Mouse (Mus musculus): ENCODE measurements around the gene Synj2bp.
"Not testable (repeated sequence)": the region's sequence is repeated elsewhere in the genome, so short reads cannot be mapped to it uniquely, and the experiment has no call there.

Gene Synj2bp

DNA sequence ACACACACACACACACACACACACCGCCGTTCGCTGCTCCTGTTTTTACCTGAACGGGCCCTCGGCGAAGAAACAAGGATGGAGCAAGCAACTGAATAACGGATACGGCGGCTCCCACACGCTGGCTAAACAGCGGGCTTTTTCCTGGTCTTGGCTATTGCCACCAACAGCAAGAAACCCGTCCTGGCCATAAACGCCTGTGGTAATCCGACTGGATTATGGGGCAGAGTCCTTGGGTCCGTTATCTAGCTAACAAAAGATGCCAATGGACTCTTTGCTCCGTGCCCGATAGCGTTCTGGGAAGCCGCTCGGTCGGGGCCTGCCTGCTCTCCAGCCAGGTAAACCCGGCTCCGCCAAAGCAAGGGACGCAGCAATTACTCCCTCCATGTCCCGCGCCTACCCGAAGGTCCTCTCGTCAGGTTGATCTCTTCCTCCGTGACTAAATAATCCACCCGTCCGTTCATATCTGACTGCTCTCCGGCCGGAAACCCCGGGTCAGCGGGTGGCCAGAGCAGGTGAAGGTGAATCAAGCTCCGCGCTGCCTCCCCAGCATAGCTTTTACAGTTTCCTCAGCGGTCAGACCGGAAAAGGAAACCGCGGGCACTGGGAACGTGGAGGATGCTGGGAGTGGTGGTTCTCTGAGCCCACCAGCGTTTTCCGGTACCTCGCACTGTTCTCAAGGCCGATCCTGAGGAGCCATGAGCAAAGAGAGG, at the start of gene Synj2bp, which contains the start of gene Gm20498:
TSS of gene Synj2bp (minus strand) at position 596 of the 713 bp plus-strand sequence.
TSS of gene Gm20498 (minus strand) at position 590 of the 713 bp plus-strand sequence.
- peak; percentile 90 for DNase-seq (ENCODE audit: low read depth, low spot score)

DNA sequence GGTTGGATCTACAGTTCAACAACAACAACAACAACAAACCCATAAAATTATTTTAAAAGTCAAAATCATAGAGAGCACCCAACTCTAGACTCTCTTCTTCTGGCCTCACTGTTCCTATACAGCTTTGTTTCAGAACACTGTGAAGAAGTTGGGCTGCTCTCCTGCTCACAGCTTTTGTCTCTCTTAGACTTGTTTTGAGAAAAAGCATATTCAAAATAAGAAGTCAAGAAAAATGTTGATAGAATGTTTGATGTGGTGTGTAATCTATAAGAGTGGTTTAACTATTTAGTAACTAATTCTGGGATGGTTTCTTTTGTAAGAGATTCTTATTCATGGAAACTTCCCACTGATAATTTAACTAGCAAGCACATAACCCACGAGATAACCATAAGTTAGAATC, 35.7 kb upstream of the Synj2bp start, which contains the start of gene Adam21:
TSS of gene Adam21 (minus strand) at position 101 of the 400 bp plus-strand sequence.
- no peak for DNase-seq (ENCODE audit: low read depth, low spot score)

DNA sequence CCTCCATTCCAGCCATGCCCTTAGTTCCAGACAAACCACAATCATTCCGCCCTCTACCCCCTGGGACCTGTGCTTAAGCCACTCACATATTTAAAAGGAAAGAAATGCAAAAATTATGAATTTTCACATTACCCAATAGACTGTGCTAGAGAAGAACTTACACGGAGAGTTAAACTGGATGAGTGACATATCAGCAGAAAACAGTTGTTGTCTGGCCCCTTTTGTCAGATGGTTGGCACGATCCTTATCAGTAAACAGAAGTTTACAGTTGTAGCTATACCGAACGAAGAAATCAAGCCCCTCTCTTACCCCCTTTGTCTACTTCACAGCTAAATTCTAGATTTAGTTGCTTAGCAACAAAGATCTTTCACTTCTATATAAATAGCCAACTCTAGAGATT, 35.2 kb upstream of the Synj2bp start:
- DNase-seq (ENCODE audit: low read depth, low spot score) = no peak

DNA sequence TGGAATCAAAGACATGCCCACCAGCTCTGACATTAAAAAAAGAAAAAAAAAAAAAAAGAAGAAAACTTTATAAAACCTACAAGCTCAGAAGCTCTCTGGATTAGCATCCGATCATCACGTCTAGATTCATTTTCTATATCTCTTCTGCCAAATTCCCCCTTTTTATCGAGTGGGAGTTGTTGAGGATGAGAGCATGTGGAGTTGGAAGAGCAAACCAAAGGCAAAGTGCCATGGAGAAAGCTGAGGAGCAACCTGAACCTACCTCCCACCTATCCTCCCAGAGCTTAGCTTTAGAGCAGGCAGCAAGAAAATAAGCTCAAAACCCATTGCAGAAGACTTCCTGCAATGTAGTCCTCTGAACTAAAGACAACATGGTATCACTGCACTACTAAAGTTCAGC, 31.5 kb upstream of the Synj2bp start:
- peak; percentile 61 for DNase-seq (ENCODE audit: low read depth, low spot score)

DNA sequence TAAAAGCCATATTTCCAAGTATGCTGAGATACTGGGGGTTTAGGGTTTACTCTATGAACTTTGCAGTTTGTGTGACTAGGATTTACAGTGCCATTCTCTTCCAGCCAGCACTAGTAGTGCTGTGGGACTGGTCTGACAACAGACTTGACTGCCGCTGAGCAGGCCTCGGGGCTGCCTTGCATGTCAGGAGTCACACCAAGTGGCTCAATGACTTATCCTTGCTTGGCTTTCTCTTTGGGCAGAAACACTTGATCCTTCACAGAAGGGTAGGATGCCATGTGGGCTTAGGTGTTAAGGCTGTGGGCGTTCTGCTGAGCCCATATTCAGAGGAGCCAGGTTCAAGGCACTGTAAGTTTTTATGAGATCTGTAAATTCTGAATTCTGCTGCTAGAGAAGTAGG, 16.6 kb upstream of the Synj2bp start:
- no peak for DNase-seq (ENCODE audit: low read depth, low spot score)

DNA sequence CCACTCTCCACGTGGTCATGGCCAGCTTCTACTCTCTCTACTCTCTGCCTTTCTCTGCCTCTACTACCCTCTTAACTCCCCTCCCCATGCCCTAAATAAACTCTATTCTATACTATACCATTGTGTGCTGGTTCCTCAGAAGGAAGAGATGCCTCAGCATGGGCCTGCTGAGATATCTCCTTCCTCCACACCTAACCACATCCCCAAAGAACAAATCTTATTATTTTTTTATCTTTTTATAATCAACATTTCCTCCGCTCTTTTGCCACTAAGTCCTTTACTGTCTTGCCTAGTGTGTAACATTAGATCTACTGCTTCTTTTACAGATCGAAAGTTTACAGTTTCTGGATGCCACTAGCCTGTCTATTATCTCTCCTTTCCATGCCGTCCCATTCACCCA, 14.5 kb upstream of the Synj2bp start:
- DNase-seq (ENCODE audit: low read depth, low spot score) = no peak

DNA sequence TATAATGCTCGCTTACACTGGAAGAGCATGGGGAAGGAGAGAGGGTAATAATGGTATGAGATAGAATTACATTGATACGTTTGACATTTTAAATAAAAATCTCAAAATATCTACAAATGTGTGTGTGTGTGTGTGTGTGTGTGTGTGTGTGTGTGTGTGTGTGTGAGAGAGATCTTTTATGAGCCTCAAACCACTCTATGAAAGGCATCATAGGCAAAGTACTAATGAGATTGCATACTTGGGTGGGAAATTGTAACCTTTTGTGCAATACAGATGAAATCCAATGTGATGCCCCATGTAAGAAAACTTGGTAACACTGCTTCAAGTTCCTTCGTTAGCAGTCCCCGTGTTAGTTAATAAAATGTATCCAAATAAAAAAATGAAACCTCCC, 313 bp upstream of the Synj2bp start:
- no peak for DNase-seq (ENCODE audit: low read depth, low spot score)

DNA sequence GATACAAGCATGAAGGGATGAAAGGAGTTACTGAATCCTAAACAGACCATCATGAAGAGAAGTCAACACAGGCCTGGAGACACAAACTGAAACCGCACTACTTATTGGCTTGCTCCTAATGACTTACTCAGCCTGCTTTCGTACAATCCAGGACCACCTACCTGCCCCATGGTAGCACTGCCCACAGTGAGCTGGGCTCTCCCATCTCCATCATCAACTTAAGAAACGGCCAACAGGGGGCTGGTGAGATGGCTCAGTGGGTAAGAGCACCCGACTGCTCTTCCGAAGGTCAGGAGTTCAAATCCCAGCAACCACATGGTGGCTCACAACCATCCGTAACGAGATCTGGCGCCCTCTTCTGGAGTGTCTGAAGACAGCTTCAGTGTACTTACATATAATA, 2.1 kb downstream of the Synj2bp start:
- not testable (repeated sequence) for DNase-seq (ENCODE audit: low read depth, low spot score)

DNA sequence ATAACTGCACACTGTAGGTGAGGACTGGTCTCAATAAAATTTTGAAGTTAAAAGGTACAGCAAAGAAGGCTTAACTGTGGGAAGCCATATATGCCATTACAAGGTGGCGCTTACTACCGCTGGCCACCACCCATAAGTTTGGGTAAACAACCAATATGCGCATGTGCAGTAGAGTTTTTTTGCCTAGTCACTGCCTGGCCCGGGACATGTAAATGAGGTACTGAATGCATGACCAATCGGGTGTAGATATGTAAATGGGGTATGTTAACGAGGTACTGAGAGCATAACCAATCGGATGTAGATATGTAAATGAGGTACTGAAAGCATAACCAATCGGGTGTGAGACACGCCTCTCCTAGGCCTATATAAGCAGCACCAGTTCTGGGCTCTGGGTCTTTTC, 35.8 kb downstream of the Synj2bp start:
- DNase-seq (ENCODE audit: low read depth, low spot score) = not testable (repeated sequence)

DNA sequence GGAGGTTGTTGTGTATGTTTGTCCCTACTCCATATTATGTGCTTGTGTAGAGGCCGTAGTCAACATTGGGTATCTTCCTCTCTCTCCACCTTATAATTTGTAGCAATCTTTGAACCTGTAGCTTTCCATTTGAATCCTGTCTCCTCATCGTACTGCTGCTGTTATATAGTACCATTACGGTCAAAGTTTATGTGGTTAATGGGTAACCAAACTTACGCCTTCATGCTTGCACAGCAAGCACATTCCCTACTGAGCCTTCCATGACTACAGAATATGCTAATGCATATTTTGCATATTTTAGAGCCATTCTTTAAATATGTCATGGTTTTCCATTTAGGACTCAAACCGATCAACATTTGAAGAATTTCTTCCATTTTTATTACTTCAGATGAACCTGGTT, 42.2 kb downstream of the Synj2bp start:
- no peak for DNase-seq (ENCODE audit: low read depth, low spot score)

DNA sequence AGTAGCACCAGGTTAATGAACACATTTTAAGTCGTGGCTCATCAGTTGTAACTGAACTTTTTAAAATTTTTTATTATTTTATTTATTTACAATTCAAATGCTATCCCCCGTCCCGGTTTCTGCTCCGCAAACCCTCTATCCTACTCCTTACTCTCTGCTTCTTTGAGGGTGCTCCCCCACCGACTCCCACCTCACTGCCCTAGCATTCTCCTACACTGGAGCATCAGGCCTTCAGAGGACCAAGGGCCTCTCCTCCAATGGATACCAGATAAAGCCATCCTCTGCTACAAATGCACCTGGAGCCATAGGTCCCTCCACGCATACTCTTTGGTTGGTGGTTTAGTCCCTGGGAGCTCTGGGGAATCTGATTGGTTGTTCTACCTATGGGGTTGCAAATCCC, 47.4 kb downstream of the Synj2bp start:
- DNase-seq (ENCODE audit: low read depth, low spot score) = no peak

DNA sequence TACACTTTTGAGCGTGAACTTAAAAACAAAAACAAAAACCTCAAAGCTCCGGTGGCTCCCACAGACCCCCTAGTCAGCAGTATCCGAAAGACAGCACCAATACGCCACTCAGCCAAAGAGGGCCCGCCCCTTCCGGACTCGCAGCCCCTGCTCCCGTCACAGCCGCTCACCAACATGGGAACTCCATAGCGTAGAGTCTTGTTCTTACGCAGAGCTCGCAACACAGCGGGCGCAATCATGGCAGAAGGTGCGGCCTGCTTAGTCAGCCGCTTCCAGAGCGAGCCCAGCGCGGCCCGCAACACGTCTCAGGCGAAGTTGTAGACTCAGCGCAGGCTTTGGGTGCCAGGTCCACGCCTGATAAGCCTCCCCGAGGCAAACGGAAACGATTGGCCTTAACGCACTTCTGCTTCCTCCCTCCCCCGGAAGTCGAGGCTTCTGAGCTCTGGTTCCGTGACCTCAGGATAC, 48.0 kb downstream of the Synj2bp start, which contains the start of gene Cox16:
TSS of gene Cox16 (minus strand) at position 401 of the 465 bp plus-strand sequence.
- peak; percentile 88 for DNase-seq (ENCODE audit: low read depth, low spot score)

DNA sequence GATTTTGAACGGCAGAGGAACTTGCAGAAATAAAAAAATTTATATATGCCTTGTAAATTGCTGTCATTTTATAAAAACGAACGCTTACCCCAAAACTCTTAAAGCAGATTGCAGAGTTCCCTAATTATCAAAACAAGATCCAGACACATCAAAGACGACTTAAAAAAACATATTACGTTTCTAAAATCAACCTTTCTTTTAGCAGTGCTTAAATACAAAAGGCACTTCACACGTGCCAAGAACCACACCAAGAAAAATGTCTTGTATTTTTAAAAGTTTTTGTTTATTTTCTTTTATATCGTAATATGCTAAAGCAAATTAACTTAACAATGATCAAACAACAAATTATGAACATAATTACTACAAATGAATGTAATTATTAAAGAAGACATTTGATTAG, 48.5 kb downstream of the Synj2bp start:
- DNase-seq (ENCODE audit: low read depth, low spot score) = peak; percentile 8

DNA sequence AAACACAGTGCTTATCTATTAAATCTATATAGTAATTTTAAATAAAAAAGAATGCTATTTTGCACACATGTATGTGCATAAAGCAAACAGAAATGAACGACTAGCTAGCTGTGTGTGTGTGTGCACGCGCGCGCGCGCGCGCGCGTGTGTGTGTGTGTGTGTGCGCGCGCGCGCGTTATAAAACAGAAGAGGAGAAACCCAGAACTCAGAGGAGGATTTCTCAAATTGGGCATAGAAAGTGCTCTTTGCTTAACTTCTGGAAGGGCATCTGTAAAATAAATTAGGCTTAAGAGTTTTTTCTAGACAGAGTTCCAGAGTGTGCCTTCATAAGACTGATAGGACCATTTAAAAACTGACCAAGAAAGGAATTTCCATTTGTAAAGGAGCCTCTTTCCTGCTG, 49.1 kb downstream of the Synj2bp start:
- DNase-seq (ENCODE audit: low read depth, low spot score) = peak; percentile 26

DNA sequence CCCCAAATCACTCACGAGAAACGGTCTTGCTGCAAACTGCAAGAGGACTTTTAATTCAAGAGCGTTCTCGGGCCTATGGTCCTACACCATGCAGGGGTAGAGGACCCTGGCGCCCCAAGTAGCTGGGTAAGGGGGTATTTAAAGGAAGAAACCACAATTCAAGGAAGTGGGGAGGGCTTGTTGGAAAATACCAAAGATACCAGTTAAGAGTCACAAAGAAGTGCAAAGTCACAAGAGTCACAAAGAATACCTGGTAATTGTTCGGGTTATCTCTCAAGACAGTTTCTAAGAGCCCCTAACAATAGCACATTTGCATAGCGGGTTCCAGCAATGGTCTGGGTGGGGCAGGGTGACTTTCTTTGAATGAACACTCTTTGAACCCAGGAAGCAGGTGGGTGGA, 73.7 kb downstream of the Synj2bp start:
- DNase-seq (ENCODE audit: low read depth, low spot score) = not testable (repeated sequence)

Data from telencephalon, adult 2 months (tissue).